Mouse (Mus musculus): Measurements from ENCODE around the gene Pkd1l3. TPM values are rescaled to one million over a fixed set of nuclear protein-coding genes. Genes with fewer than 3 reads are reported as not detected.

The Pkd1l3 gene
- polyA plus RNA-seq, 1 experiment from 2014 or later: 0.37 TPM

DNA sequence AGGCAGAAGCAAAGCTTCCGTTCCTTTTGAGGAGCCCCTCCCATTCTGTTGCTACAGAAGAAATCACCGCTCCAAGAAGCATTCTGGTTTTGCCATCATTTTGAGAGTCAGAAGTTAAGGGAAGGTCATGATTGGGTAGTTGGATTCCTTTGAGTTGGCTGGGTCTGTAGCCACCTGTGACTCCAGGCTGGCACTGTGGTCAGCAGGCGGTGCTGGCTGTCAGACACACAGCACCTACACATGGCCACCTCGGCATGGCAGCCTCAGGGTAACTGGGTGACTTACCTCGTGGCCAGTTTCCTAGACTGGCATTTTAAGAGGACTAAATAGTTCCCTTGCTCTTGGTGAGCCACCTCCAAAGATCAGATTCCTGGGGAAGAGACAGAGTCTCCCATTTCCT is 26.9 kb downstream of the Pkd1l3 start:
- no peak for DNase-seq (ENCODE audit: low spot score)
- Histone ChIP-seq H3K27ac (replicated peaks; ENCODE audit: low read depth, low read length) (no peak overlapping the region), H3K9ac (ENCODE audit: low read length) (no peak overlapping the region), H3K27me3 (ENCODE audit: control insufficient read depth, insufficient read depth, low read length) (no peaks in the 10 kb centered on the region), H3K9me3 (ENCODE audit: control insufficient read depth, low read length) (no peaks in the 10 kb centered on the region), H3K36me3 (ENCODE audit: control insufficient read depth, insufficient read depth, low read length) (no peaks in the 10 kb centered on the region), H3K4me2 (ENCODE audit: low read depth, severe bottlenecking) (no peak overlapping the region), H3K4me3 (ENCODE audit: low read depth, low read length) (no peak overlapping the region), H3K4me1 (ENCODE audit: control insufficient read depth, insufficient read depth, low read length) (no peaks in the 10 kb centered on the region)
- 76% methylated on average over 5 of the region's 5 CpGs for WGBS
- no peak for ATAC-seq (ENCODE audit: insufficient number of reproducible peaks, low FRiP score, low TSS enrichment, low read depth)

DNA sequence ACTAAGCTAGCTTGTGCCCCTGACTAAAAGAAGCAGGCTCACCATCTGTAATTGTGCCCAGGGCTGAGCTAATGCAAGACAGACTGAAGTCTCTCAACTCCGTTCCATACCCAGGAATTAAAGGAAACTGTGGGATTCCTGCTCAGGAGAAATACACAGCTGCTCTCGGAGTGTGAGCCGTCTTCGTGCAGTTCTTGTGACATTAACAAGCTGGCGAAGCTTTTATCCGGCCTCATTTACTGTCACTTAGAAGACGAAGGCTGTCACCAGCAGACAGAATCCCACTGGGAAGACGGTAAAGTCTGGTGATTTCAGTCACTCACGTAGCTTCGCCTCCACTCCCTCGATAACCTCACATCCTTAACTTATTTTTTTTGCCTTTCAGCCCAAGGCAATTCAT is 33.0 kb downstream of the Pkd1l3 start:
- no peak for ATAC-seq (ENCODE audit: insufficient number of reproducible peaks, low FRiP score, low TSS enrichment, low read depth)
- H3K36me3 ChIP-seq (ENCODE audit: control insufficient read depth, insufficient read depth, low read length): no peaks in the 10 kb centered on the region
- no peak overlapping the region for H3K27ac ChIP-seq (replicated peaks; ENCODE audit: low read depth, low read length)
- 66% methylated on average over 11 of the region's 11 CpGs for WGBS
- H3K9me3 ChIP-seq (ENCODE audit: control insufficient read depth, low read length): no peaks in the 10 kb centered on the region
- H3K9ac ChIP-seq (ENCODE audit: low read length): no peak overlapping the region
- no peak overlapping the region for H3K4me2 ChIP-seq (ENCODE audit: low read depth, severe bottlenecking)
- DNase-seq (ENCODE audit: low spot score): no peak
- no peaks in the 10 kb centered on the region for H3K27me3 ChIP-seq (ENCODE audit: control insufficient read depth, insufficient read depth, low read length)
- H3K4me3 ChIP-seq (ENCODE audit: low read depth, low read length): no peak overlapping the region
- no peaks in the 10 kb centered on the region for H3K4me1 ChIP-seq (ENCODE audit: control insufficient read depth, insufficient read depth, low read length)

DNA sequence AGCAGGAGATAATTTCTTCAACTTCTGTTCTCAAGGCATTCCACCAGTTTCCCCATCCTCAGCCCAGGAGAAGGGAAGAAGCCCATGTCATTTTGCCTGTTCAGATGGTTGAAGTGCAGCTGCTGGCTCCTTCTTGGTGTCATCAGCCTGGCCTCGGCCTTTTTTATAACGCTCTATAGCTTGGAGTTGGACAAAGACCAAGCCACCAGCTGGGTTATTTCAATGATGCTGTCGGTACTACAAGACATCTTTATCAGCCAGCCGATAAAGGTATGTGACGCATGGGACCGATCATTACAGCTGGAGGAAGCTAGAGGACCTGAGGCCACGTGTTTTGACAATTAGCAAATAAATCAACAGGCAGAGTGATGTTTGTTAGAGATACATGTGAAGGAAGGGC is 34.2 kb downstream of the Pkd1l3 start:
- Histone ChIP-seq H3K4me2 (ENCODE audit: low read depth, severe bottlenecking) (no peak overlapping the region), H3K4me1 (ENCODE audit: control insufficient read depth, insufficient read depth, low read length) (no peaks in the 10 kb centered on the region), H3K27me3 (ENCODE audit: control insufficient read depth, insufficient read depth, low read length) (no peaks in the 10 kb centered on the region), H3K9me3 (ENCODE audit: control insufficient read depth, low read length) (no peaks in the 10 kb centered on the region), H3K36me3 (ENCODE audit: control insufficient read depth, insufficient read depth, low read length) (no peaks in the 10 kb centered on the region), H3K27ac (replicated peaks; ENCODE audit: low read depth, low read length) (no peak overlapping the region), H3K9ac (ENCODE audit: low read length) (no peak overlapping the region), H3K4me3 (ENCODE audit: low read depth, low read length) (no peak overlapping the region)
- 84% methylated on average over 7 of the region's 7 CpGs for WGBS
- ATAC-seq (ENCODE audit: insufficient number of reproducible peaks, low FRiP score, low TSS enrichment, low read depth): no peak
- no peak for DNase-seq (ENCODE audit: low spot score)

DNA sequence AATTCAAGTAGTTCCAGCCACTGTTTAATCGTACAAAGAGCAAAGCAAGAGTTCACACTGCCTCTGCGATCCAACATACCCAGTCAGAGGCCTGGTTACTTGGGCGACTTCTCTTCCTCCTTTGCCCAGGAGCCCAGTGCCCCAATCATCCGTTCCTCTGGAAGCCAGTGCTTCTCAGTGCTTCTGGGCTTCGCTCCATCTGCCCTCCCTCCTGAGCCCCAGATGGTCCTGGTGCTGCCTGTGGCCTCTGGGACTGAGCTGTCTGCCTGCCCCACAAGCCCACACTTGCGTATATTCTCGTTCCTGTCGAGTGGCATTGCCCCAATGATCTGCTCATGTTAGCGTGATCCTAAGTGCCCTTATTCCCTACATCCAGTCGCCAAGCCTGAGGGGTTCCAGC is 36.5 kb downstream of the Pkd1l3 start:
- H3K27me3 ChIP-seq (ENCODE audit: control insufficient read depth, insufficient read depth, low read length): no peaks in the 10 kb centered on the region
- H3K36me3 ChIP-seq (ENCODE audit: control insufficient read depth, insufficient read depth, low read length): no peaks in the 10 kb centered on the region
- DNase-seq (ENCODE audit: low spot score) (no peak), ATAC-seq (ENCODE audit: insufficient number of reproducible peaks, low FRiP score, low TSS enrichment, low read depth) (no peak)
- H3K4me3 ChIP-seq (ENCODE audit: low read depth, low read length): no peak overlapping the region
- WGBS: 77% methylated on average over 10 of the region's 10 CpGs
- H3K9ac ChIP-seq (ENCODE audit: low read length): no peak overlapping the region
- no peaks in the 10 kb centered on the region for H3K9me3 ChIP-seq (ENCODE audit: control insufficient read depth, low read length)
- no peaks in the 10 kb centered on the region for H3K4me1 ChIP-seq (ENCODE audit: control insufficient read depth, insufficient read depth, low read length)
- H3K4me2 ChIP-seq (ENCODE audit: low read depth, severe bottlenecking): no peak overlapping the region
- no peak overlapping the region for H3K27ac ChIP-seq (replicated peaks; ENCODE audit: low read depth, low read length)

DNA sequence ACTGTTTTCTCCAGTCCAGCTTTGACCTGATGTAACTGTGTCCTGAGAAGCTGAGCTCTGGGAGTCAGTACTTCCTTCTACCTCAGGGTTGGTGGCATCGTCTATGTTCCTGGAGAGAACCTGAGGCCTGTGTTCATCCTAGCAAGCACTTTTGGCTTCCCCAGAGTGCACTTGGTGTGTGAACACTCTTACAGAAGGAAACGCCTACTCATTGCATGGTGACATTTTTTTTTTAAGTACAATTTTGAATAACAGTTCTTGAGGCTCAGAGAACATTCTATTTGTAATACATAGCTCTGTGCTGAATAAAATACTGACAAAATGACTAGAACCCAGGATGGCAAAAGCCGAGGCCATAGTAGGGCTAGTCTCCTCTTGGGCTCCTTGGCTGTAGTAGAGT is 42.5 kb downstream of the Pkd1l3 start:
- DNase-seq (ENCODE audit: low spot score) (no peak), ATAC-seq (ENCODE audit: insufficient number of reproducible peaks, low FRiP score, low TSS enrichment, low read depth) (no peak)
- Histone ChIP-seq H3K27ac (replicated peaks; ENCODE audit: low read depth, low read length) (no peak overlapping the region), H3K27me3 (ENCODE audit: control insufficient read depth, insufficient read depth, low read length) (no peaks in the 10 kb centered on the region), H3K4me1 (ENCODE audit: control insufficient read depth, insufficient read depth, low read length) (no peaks in the 10 kb centered on the region), H3K9ac (ENCODE audit: low read length) (no peak overlapping the region), H3K9me3 (ENCODE audit: control insufficient read depth, low read length) (no peaks in the 10 kb centered on the region), H3K4me2 (ENCODE audit: low read depth, severe bottlenecking) (no peak overlapping the region), H3K36me3 (ENCODE audit: control insufficient read depth, insufficient read depth, low read length) (no peaks in the 10 kb centered on the region), H3K4me3 (ENCODE audit: low read depth, low read length) (no peak overlapping the region)
- WGBS: 93% methylated on average over 3 of the region's 3 CpGs

DNA sequence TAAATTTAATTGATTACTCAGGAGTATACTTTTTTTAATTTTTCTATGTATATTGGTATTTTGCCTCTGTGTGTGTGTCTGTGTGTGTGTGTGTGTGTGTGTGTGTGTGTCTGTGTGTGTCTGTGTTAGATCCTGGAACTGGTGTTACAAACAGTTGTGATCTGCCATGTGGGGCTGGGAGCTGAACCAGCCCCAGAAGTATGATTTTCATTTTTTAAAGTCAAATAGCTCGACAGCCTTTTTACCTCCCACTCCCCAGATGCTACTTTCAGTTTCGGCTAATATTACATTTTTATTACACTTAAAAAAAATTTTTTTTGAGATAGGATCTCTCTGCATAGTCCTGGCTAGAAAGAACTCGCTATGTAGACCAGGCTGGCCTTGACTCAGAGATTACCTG is 48.0 kb downstream of the Pkd1l3 start:
- no peak for ATAC-seq (ENCODE audit: insufficient number of reproducible peaks, low FRiP score, low TSS enrichment, low read depth)
- DNase-seq (ENCODE audit: low spot score): no peak
- Histone ChIP-seq H3K9ac (ENCODE audit: low read length) (no peak overlapping the region), H3K9me3 (ENCODE audit: control insufficient read depth, low read length) (no peaks in the 10 kb centered on the region), H3K27ac (replicated peaks; ENCODE audit: low read depth, low read length) (no peak overlapping the region), H3K4me1 (ENCODE audit: control insufficient read depth, insufficient read depth, low read length) (no peaks in the 10 kb centered on the region), H3K4me2 (ENCODE audit: low read depth, severe bottlenecking) (no peak overlapping the region), H3K4me3 (ENCODE audit: low read depth, low read length) (no peak overlapping the region), H3K27me3 (ENCODE audit: control insufficient read depth, insufficient read depth, low read length) (no peaks in the 10 kb centered on the region), H3K36me3 (ENCODE audit: control insufficient read depth, insufficient read depth, low read length) (peaks cover under 1% of the 10 kb centered on the region; the same call in 1 of the 2 replicates)
- 86% methylated on average over 3 of the region's 3 CpGs for WGBS

DNA sequence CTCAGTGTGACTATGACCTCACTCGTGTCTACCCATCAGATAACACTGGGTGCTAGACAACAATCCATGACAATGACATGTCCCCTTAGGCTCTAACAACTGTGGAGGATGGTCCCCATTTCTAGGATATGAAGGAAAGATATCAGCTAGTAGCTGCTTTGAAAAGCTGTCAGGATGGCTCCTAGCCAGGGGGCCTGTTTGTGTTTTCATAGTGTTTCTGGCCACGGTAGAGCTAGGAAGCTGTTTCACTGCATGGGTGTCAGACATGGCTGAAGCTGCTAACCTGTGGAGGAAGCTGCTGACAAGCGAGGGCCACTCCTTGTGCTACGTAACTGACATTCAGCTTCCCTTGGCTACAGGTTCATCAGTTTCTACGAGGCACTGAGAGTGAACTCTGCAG is 52.3 kb downstream of the Pkd1l3 start:
- Histone ChIP-seq H3K9ac (ENCODE audit: low read length) (no peak overlapping the region), H3K4me1 (ENCODE audit: control insufficient read depth, insufficient read depth, low read length) (no peaks in the 10 kb centered on the region)

DNA sequence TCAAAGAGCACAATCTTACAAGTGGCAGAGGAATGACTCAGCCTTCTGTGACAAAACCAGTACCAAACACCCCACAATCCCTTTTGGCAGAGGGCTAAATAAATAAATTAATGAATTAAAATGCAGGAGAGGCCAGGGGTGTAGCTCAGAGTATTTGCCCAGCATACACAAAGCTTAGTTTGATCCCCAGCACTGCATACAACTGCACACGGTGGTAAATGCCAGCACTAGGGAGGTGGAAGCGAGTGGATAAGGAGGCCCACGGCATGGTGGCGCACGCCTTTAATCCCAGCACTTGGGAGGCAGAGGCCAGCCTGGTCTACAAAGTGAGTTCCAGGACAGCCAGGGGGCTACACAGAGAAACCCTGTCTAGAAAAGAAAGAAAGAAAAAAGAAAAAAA is 58.3 kb downstream of the Pkd1l3 start:
- Histone ChIP-seq H3K4me3 (ENCODE audit: low read depth, low read length) (no peak overlapping the region), H3K9ac (ENCODE audit: low read length) (no peak overlapping the region), H3K4me1 (ENCODE audit: control insufficient read depth, insufficient read depth, low read length) (no peaks in the 10 kb centered on the region), H3K9me3 (ENCODE audit: control insufficient read depth, low read length) (no peaks in the 10 kb centered on the region), H3K27me3 (ENCODE audit: control insufficient read depth, insufficient read depth, low read length) (no peaks in the 10 kb centered on the region), H3K36me3 (ENCODE audit: control insufficient read depth, insufficient read depth, low read length) (peaks cover 30% of the 10 kb centered on the region), H3K4me2 (ENCODE audit: low read depth, severe bottlenecking) (no peak overlapping the region), H3K27ac (replicated peaks; ENCODE audit: low read depth, low read length) (no peak overlapping the region)
- ATAC-seq (ENCODE audit: insufficient number of reproducible peaks, low FRiP score, low TSS enrichment, low read depth) (no peak), DNase-seq (ENCODE audit: low spot score) (no peak)
- WGBS: 93% methylated on average over 5 of the region's 5 CpGs

More for the DNA sequence above, 52.3 kb downstream of the Pkd1l3 start:
- no peaks in the 10 kb centered on the region for H3K9me3 ChIP-seq (ENCODE audit: control insufficient read depth, low read length)
- DNase-seq (ENCODE audit: low spot score) (no peak), ATAC-seq (ENCODE audit: insufficient number of reproducible peaks, low FRiP score, low TSS enrichment, low read depth) (no peak)
- H3K36me3 ChIP-seq (ENCODE audit: control insufficient read depth, insufficient read depth, low read length): peaks cover 12% of the 10 kb centered on the region
- H3K27me3 ChIP-seq (ENCODE audit: control insufficient read depth, insufficient read depth, low read length): no peaks in the 10 kb centered on the region
- H3K4me3 ChIP-seq (ENCODE audit: low read depth, low read length): no peak overlapping the region
- no peak overlapping the region for H3K27ac ChIP-seq (replicated peaks; ENCODE audit: low read depth, low read length)
- no peak overlapping the region for H3K4me2 ChIP-seq (ENCODE audit: low read depth, severe bottlenecking)
- 81% methylated on average over 5 of the region's 5 CpGs for WGBS

DNA sequence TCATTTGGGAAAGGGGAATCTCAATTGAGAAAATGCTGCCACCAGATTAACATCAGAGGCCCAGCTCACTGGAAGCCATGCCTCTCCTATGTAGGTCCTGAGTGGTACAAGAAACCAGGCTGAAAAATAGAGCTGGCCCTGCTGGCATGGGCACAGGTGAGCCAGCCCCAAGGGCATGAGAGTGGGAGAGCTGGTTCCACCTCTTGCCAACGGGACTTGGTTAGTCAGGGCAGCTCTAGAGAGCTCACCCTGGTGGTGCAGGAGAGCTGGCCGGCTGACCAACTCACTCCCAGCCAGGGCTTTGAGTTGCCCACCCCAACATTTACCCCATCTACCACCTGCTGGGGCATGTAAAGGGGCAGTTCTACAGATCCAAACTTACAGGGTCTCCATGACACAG is 59.3 kb downstream of the Pkd1l3 start:
- Histone ChIP-seq H3K27ac (replicated peaks; ENCODE audit: low read depth, low read length) (no peak overlapping the region), H3K36me3 (ENCODE audit: control insufficient read depth, insufficient read depth, low read length) (peaks cover 37% of the 10 kb centered on the region), H3K9me3 (ENCODE audit: control insufficient read depth, low read length) (no peaks in the 10 kb centered on the region), H3K4me2 (ENCODE audit: low read depth, severe bottlenecking) (no peak overlapping the region), H3K4me1 (ENCODE audit: control insufficient read depth, insufficient read depth, low read length) (no peaks in the 10 kb centered on the region), H3K4me3 (ENCODE audit: low read depth, low read length) (no peak overlapping the region), H3K9ac (ENCODE audit: low read length) (no peak overlapping the region), H3K27me3 (ENCODE audit: control insufficient read depth, insufficient read depth, low read length) (no peaks in the 10 kb centered on the region)
- DNase-seq (ENCODE audit: low spot score): no peak
- 98% methylated on average over 2 of the region's 2 CpGs for WGBS
- no peak for ATAC-seq (ENCODE audit: insufficient number of reproducible peaks, low FRiP score, low TSS enrichment, low read depth)
